Mouse (Mus musculus) kidney, adult 2 months (tissue): ENCODE measurements around the gene Bglap3. TPM values are rescaled to one million over a fixed set of nuclear protein-coding genes. Genes with fewer than 3 reads are reported as not detected.

Source experiments
- DNase-seq: peaks from one replicate; pipeline ENCODE4 v3.0.0; 2021
- H3K27ac ChIP-seq: fragments of 200-500 bp; 2 replicates; pipeline ENCODE4 v1.5.1; 2012; ENCODE audit warnings: low read depth, low read length, control low read depth, inconsistent platforms; ENCODE audit not compliant: insufficient read depth
- H3K27me3 ChIP-seq: fragments of 200-500 bp; replicated peaks from 2 replicates; pipeline ENCODE4 v1.6.1; 2012; ENCODE audit warnings: mild to moderate bottlenecking, moderate library complexity, low read length, inconsistent platforms; ENCODE audit not compliant: control insufficient read depth, insufficient read depth
- H3K36me3 ChIP-seq: fragments of 200-500 bp; 2 replicates; pipeline ENCODE4 v1.6.1; 2012; ENCODE audit warnings: mild to moderate bottlenecking, moderate library complexity, low read length, inconsistent platforms; ENCODE audit not compliant: control insufficient read depth, insufficient read depth
- H3K4me1 ChIP-seq: fragments of 200-500 bp; 2 replicates; pipeline ENCODE4 v1.6.1; 2011; ENCODE audit warnings: low read length; ENCODE audit not compliant: control insufficient read depth, insufficient read depth
- H3K4me3 ChIP-seq: fragments of 200-500 bp; 2 replicates; pipeline ENCODE4 v1.5.1; 2011; ENCODE audit warnings: mild to moderate bottlenecking, low read depth, low read length, control low read depth; ENCODE audit not compliant: insufficient read depth
- CTCF ChIP-seq: fragments of 200-500 bp; conservative IDR thresholded peaks from 2 replicates; pipeline ENCODE4 v1.5.1; 2011; ENCODE audit warnings: low read depth, mild to moderate bottlenecking, control low read depth, low read length, moderate library complexity, mixed read lengths; ENCODE audit not compliant: insufficient read depth, insufficient read length
- POLR2A ChIP-seq: fragments of 200-500 bp; IDR thresholded peaks from one replicate; pipeline ENCODE4 v1.6.1; 2011; ENCODE audit warnings: low read depth, low read length, control low read depth
- WGBS: fragments of 180-500 bp; shearing (Covaris S2); methylation state at CpG from one replicate; pipeline ENCODE4 v1.1.7; 2018; 5-methylcytosine and 5-hydroxymethylcytosine counted together
- polyA plus RNA-seq: library from polyadenylated mRNA; depleted of rRNA; stranded (reverse); fragments of >200 nt; gene quantifications from 2 replicates; pipeline ENCODE4 v1.2.3, GENCODE M21; 2012

Bglap3 gene
- polyA plus RNA-seq, 1 experiment = 3.2 TPM

- peaks cover 10% of the 10 kb centered on the region; the same call in 1 of the 2 replicates for H3K4me1 ChIP-seq
- peaks cover under 1% of the 10 kb centered on the region; the same call in 1 of the 2 replicates for H3K36me3 ChIP-seq
- DNase-seq = no peak
- no peak overlapping the region for H3K27ac ChIP-seq
- H3K4me3 ChIP-seq = no peak overlapping the region
- WGBS = 48% methylated on average over 11 of the region's 11 CpGs
- TF ChIP-seq CTCF = no peak
- TF ChIP-seq POLR2A = no peak
- H3K27me3 ChIP-seq = no peaks in the 10 kb centered on the region
Measured at GRCm38 (mm10) chr3:88337367-88338020, 35.0 kb downstream of the Bglap3 start.

- under 1% methylated on average over 62 of the region's 66 CpGs for WGBS
- no peaks in the 10 kb centered on the region for H3K27me3 ChIP-seq
- H3K27ac ChIP-seq = peak within 1 kb of the TSS; percentile 87
- peaks cover 10% of the 10 kb centered on the region; the same call in 1 of the 2 replicates for H3K4me1 ChIP-seq
- H3K4me3 ChIP-seq = peak within 1 kb of the TSS; percentile 66
- TF ChIP-seq CTCF (no peak), POLR2A (peak; percentile 92)
- H3K36me3 ChIP-seq = no peaks in the 10 kb centered on the region
- peak; percentile 98 for DNase-seq
Measured at GRCm38 (mm10) chr3:88336058-88337013, 36.2 kb downstream of the Bglap3 start, which contains the start of the genes Tmem79 and Smg5. TSS of gene Tmem79 (minus strand) at chr3:88336148. TSS of gene Smg5 (plus strand) at chr3:88336260.

- Histone ChIP-seq H3K36me3 (no peaks in the 10 kb centered on the region), H3K27ac (peak overlapping the region; percentile 67), H3K4me1 (peaks cover 10% of the 10 kb centered on the region; the same call in 1 of the 2 replicates), H3K4me3 (peak overlapping the region; percentile 66), H3K27me3 (no peaks in the 10 kb centered on the region)
- WGBS = under 1% methylated on average over 27 of the region's 27 CpGs
- TF ChIP-seq CTCF = no peak
- no peak for TF ChIP-seq POLR2A
- peak; percentile 48 for DNase-seq
Measured at GRCm38 (mm10) chr3:88335436-88336053, 37.0 kb downstream of the Bglap3 start.

GRCm38 (mm10) chr3:88334902-88335435 is 37.6 kb downstream of the Bglap3 start:
- H3K4me1 ChIP-seq = peaks cover 10% of the 10 kb centered on the region; the same call in 1 of the 2 replicates
- H3K27ac ChIP-seq = peak overlapping the region; percentile 67; the same call in 1 of the 2 replicates
- DNase-seq = no peak
- peak overlapping the region; percentile 66 for H3K4me3 ChIP-seq
- WGBS = 27% methylated on average over 3 of the region's 3 CpGs
- no peaks in the 10 kb centered on the region for H3K36me3 ChIP-seq
- TF ChIP-seq CTCF (no peak), POLR2A (no peak)
- H3K27me3 ChIP-seq = no peaks in the 10 kb centered on the region

- H3K4me3 ChIP-seq = peak overlapping the region; percentile 36
Measured at GRCm38 (mm10) chr3:88334029-88334658, 38.4 kb downstream of the Bglap3 start.

GRCm38 (mm10) chr3:88331282-88331681 is 41.3 kb downstream of the Bglap3 start:
- peaks cover 4% of the 10 kb centered on the region; the same call in 1 of the 2 replicates for H3K4me1 ChIP-seq

More at GRCm38 (mm10) chr3:88334029-88334658, 38.4 kb downstream of the Bglap3 start:
- peak; percentile 53 for DNase-seq
- Histone ChIP-seq H3K27me3 (no peaks in the 10 kb centered on the region), H3K36me3 (no peaks in the 10 kb centered on the region), H3K27ac (peak overlapping the region; percentile 15; the same call in 1 of the 2 replicates), H3K4me1 (peaks cover 10% of the 10 kb centered on the region; the same call in 1 of the 2 replicates)
- WGBS = 34% methylated on average over 12 of the region's 12 CpGs
- TF ChIP-seq CTCF (no peak), POLR2A (no peak)

More at GRCm38 (mm10) chr3:88331282-88331681, 41.3 kb downstream of the Bglap3 start:
- Histone ChIP-seq H3K36me3 (no peaks in the 10 kb centered on the region), H3K27ac (no peak overlapping the region), H3K4me3 (no peak overlapping the region), H3K27me3 (no peaks in the 10 kb centered on the region)
- DNase-seq = peak; percentile 58
- TF ChIP-seq CTCF = peak; percentile 74
- TF ChIP-seq POLR2A = no peak
- WGBS = 29% methylated on average over 2 of the region's 2 CpGs
